Mouse (Mus musculus) left cerebral cortex, adult 18-20 months (tissue): ENCODE data around the gene Shisa2. TPM values are rescaled to one million over a fixed set of nuclear protein-coding genes. Genes with fewer than 3 reads are reported as not detected.
"Not testable (repeated sequence)": the region's sequence is repeated elsewhere in the genome, so short reads cannot be mapped to it uniquely, and the experiment has no call there.

ENCODE experiments used
- DNase-seq, 2 experiments: peaks; one replicate each; pipeline ENCODE4 v3.0.0; 2021 to 2022; ENCODE audit warnings: low spot score in 2 of 2, mixed read lengths in 1 of 2
- long read RNA-seq, 2 experiments: library from polyadenylated mRNA; stranded (forward); transcript quantifications; one replicate each; pipeline ENCODE4 v2.0.0; 2021
- total RNA-seq, 2 experiments: library from RNA; stranded (reverse); gene quantifications; 2 replicates each; pipeline ENCODE4 v1.2.3; 2021

The Shisa2 gene
- total RNA-seq: 1 to 10 TPM; 3.0 to 4.8 TPM
- long read RNA-seq, experiment 1, transcript Shisa2-201 (2 exons, 3,119 nt): major isoform, 10 of 13 reads
- long read RNA-seq, experiment 1, partial matches to known transcripts: 0 of 13 reads
- long read RNA-seq, experiment 1, other reads (novel, unspliced or antisense): 3 of 13 reads
- long read RNA-seq, experiment 2, partial matches to known transcripts: 0 of 2 reads
- long read RNA-seq, experiment 2, other reads (novel, unspliced or antisense): 1 of 2 reads

DNA sequence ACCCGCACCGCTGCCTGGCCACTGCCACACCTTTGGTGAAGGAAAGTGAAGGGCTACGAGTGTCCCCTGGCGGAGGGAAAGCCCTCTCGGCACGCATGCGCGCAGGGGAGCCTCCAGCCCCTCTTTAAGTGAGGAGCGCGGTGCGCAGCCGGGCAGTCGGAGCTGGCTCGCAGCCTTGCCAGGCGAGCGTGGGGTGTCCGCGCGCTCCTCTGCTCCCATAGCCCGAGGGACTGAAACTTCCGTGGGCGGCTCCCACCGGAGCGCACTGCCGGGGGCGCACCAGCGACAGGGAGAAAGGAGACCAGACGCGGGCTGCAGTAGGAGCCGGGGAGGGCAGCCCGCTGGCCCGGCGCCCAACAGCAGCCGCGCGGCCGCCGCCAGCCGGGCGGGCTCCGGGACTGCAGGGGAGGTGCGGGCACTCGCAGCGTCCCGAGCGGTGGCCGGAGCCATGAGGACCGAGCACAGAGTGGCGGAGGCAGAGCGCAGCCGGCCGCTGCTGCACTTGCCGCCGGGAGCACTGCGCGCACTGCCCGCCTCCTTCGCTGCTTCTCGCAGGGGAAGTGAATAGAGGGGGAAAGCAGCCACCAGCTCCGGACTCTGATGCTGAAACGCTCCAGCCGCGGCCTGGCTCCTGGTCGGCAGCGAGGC lies at the start of gene Shisa2:
Gene Shisa2, plus strand, starts transcription at position 151 of the 648 bp plus-strand sequence.
- peak; percentile 59 to 72 for DNase-seq

DNA sequence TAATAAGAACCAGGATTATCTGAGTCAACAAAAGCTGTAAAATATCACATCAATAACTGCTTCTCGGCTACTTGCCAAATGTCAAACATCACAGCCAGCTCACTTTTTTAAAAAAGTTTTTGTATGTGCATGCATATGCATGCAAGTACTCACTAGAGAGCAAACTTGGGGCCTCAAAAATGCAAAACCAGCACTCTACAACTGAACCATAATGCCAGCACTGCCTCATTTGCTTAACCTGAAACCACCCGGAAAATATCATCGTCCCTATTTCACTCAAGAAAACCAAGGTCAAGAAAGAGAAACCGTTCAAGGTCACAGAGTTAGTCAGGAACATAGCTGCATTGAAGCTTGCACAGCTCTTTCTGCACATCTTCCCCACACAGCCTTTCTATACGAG lies 48.7 kb upstream of the Shisa2 start:
- no peak for DNase-seq

DNA sequence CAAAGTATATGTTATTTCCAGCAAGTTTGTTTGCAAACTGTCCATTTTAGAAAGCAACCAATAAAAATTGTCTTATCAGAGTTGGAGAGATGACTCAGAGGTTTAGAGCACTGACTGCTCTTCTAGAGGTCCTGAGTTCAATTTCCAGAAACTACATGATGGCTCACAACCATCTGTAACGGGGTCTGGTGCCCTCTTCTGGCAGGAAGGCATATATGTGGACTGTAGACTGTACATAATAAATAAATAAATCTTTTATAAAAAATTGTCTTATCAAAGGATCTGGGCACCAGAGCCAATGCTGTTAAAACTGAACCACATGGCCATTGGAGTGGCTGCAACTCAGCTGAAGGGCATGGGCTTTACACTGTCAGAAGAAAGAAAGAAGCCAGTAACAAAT lies 34.5 kb upstream of the Shisa2 start:
- DNase-seq: peak in 1 of 2 experiments; percentile 19

DNA sequence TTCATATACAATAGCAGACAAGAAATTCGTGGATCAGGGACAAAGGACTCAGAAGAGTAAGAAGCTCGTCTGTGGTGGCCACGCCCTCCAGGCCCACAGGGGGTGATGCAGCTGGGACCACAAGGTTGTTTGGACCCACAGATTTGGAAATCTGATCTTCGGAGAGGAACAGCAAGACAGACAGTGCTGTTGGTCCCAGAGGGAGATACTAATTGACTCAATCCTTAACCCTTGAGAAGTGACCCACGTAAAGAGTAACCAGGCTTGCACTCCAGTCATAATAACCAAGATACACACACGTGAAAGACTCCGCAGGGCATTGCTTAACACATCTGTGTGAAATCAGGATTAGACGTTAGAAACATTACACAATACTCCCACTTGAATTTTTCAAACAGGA lies 33.2 kb upstream of the Shisa2 start:
- DNase-seq: no peak

DNA sequence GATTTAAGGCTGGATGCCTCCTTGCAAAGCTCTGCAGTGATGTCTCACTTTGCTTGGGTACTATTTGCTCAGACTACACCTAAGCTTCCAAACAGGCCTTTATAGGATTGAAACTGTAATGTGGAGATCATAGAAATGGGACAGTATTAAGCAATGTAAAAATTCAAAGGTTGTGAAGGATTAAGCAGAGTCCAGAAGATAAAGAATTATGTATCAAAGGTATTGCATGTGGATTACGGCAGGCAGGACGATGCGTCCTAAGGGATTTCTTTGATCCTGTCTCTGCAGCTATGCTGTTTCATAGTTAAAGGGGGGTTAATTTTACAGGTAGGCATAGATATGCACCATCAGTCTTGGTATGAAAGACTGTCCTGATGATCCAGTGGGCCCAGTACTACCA lies 32.5 kb upstream of the Shisa2 start:
- DNase-seq: no peak

DNA sequence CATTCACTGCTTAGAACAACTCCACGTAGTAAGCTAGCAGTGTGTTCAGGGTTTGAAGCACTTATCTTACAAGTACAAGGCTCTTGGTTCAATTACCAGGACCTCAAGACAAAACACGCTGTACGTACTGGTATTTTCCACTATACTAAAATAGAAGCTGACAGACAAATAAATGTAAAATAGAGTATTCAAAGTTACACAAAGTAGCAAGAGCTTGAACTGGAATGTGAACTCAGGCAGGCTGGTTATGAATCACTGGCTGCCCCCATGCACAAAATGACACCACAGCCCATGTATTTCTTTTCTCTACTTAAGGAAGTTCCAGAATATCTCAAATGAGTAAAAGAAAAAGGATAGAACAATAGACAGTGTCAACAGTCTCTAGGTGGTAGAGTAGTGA lies 30.1 kb upstream of the Shisa2 start:
- no peak for DNase-seq

DNA sequence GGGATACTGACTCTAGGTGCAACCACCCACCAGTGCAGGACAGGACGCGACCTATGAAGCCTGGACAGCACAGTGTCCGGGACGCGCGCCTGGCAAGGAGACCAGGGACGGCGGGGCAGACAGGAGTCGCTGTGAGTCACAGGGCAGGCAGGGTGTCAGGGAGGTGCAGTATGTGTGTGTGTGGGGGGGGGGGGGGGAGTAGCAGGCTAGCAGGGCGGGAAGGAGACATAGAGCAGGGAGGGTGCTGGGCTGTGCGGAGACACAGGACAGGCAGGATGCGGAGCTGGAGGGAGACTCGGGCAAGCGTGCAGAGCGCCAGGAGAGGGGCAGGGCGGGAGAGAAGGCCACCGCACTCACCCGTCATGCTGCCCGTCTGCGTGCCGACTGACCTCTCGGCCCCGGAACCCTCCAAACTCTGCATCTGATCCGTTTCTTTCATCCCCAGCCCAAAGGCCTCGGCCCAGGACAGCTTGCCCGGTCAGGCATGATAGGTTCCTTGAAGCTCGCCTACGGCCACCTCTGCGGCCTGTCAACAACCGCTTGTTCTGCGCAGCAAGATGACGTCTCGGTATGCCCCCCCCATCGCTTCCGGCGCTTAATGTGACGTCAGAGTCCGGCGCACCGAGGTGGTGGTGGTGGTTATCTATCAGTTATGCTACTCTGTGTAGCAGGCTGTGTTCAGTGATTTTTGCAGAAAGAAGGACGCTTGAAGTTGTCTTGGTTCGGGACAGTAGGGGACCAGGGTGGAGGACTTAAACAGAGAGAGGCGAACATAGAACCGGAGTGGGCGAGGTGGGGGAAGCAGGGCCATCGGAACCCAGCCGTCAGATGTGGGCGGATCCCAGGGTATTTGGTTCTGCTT lies 27.5 kb upstream of the Shisa2 start, which contains the start of gene Cdadc1:
Gene Cdadc1, minus strand, starts transcription at position 562 of the 862 bp plus-strand sequence.
- DNase-seq: peak; percentile 97 to 98

DNA sequence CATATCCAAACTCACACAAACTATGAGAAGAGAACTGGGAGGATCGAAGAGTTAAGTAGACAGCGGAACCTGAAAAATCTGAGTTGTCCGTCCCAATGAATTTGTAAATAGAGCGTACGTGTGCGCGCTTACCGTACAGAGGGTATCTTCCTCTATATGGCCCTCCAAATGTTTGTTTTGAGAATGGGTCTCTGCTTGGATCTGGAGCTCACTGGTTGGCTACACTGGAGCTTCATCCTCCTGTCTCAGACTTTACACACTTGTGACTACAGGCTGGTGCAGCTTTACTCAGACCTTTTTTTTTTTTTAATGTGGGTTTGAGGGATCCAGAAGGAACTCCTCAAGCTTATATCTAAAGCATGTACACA lies 26.9 kb upstream of the Shisa2 start:
- no peak for DNase-seq

DNA sequence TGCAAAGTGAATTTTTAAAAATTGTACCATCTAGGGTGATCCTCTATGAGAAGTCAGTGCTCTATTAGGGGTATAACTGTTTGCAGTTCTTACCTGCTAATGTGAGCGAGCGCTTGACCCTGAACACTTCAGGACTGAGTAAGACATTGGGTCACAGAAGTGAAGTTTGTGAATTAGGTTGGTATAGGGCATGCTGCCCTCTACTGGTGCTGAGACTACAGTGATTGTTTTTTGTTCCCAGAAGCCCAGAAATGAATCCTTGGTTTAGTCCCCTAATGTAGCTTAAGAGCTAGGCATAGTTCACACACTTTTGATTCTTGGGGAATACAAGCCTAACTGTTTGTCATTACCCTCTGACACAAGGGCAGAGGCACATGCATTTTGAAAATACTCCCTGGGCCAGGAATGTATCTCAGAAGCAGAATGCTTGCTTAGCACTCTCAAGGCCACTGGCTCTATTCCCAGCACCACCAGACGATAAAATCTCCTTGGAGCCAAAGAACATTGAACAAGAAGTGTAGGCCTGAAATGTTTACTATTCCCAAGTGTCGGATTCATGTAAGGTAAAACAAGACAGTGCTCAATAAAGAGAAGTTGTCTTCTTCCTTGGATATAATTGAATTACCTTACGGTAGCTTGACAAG lies 21.0 kb upstream of the Shisa2 start:
- DNase-seq: peak; percentile 30 to 39

DNA sequence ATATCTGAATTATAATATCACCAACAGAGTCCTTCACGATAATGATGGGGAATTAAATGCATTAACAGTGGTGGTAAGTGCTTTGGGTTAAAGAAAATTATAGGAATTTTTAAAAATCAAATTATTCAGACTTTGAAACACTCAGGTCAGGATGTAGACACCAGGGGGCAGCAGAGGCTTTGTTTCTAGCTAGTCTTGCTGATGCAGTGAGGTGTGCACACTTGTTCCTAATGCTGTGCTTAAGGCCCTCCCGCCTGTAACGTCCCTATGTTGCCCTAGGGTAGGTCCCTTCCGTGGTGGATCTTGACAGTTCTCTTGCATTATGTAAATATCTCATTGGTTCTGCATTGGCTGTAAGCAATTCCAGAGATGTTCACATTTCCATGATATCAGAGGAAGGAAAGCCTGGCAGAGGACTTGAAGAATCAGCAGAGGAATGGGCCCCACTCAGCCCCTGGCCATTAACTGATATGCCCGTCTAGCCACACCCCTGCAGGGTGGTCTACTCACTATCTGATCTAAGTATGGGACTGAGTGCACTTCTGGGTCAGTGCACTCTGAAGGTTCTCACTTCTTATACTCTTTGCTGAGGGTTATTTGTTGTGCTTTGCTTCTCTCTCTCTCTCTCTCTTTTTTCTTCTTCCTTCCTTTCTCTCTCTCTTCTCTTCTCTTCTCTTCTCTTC lies 19.3 kb upstream of the Shisa2 start:
- peak; percentile 70 to 83 for DNase-seq

DNA sequence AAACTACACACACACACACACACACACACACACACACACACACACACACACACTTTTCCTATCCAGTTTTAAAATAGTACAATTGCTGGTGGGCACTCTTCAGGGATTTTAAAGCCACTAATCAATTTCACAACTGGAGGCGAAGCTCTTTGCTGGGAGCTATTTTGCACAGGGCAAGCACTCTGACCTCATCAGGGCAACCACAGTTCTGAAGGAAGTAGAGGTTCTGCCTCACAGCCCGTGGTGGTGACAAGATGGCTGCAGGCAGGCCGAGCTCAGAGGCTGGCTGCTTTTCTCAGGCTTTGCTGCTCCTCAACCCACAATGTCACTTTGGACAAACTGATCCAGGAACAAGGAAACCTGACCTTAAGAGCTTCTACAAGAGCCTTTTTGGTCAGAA lies 18.1 kb upstream of the Shisa2 start:
- no peak for DNase-seq

DNA sequence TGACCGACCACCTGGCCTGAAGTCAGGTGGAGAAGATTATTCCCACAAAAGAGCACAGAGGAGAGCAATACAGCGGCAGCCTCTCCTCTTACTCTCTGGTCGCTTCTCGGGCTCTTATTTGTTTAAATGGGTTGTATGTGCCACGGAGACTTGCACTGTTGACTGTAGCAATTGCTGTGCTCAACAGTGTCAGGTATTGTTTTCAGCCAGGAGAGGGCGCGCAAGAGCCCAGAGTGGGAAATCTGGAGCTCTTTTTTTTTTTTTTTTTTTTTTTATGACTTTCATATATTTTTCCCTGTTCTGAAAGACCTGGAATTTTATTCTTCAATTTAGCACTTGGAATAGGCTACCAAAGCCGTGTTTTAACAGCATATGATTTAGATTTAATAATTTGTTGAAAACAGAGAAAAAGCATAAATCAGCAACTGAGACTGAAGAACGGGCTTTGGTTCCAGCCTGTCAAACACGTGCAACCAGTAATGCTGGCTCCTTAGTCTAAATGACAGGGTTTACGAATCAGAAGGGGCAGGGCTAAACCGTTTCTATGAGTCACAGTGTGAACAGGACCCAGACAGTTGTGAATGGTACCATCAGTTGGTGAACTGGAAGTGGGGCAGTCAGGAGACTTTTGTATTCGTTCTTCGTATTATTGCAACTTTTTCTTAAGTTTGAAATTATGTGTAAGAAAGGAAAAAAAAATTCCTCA lies 12.0 kb upstream of the Shisa2 start:
- peak; percentile 48 to 66 for DNase-seq

DNA sequence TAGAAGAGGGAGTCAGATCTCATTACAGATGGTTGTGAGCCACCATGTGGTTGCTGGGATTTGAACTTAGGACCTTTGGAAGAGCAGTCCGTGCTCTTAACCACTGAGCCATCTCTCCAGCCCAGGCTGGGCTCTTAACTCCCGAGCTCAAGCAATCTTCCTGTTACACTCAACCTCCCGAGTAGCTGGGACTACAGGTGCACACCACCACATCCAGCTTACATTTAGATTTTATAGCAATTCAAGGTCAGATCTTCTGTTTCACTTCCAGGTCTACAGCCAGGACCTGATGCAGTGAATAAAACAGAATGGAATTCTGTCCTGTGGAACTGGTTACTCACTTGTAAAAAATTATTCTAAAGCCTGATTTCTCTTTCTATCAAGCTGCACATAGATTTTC lies 11.0 kb upstream of the Shisa2 start:
- not testable (repeated sequence) for DNase-seq

DNA sequence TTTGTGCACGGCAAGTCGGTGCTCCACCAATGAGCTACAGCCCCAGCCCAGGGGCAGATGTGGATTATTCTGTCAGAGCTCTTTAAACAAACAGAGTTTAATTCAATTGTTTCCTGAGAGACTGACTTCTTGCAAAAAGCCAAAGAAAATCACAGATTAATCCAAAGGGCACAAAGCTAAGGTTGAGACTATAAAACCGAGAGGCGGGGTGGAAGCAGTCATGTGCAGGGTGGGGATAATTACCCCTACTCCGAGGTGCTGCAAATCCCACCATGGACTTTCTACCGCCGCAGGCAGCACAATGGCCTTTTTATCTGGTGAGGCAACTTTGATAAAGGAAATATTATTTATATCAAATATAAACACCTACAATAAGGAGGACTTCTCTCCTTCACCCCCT lies 8.3 kb upstream of the Shisa2 start:
- DNase-seq: no peak

DNA sequence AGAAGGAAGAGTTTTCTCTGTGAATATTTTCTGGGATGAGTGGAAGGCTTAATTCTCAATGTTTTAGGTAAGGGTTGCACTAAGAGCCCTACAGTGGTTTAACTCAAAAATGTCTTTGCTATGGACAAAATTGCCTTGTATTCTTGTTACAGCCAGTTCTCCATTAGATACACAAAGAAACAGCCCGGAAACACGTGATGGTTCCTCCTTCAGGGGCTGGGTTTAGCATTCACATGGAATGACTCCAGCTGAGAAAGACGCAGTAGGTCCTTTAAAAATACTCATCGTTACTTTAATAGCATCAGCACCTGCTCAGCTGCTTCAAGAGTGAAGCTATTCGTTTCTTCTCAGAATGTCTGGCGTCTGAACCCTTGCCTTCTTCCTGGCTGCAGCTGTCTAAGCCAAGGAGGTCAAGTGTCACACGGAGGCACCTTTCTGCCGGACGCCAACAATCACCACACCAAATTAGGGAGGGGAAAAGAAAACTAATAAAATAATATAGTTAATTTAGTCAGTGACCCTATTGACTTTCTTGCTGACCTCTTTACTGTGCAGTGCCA lies 702 bp upstream of the Shisa2 start:
- DNase-seq: no peak

DNA sequence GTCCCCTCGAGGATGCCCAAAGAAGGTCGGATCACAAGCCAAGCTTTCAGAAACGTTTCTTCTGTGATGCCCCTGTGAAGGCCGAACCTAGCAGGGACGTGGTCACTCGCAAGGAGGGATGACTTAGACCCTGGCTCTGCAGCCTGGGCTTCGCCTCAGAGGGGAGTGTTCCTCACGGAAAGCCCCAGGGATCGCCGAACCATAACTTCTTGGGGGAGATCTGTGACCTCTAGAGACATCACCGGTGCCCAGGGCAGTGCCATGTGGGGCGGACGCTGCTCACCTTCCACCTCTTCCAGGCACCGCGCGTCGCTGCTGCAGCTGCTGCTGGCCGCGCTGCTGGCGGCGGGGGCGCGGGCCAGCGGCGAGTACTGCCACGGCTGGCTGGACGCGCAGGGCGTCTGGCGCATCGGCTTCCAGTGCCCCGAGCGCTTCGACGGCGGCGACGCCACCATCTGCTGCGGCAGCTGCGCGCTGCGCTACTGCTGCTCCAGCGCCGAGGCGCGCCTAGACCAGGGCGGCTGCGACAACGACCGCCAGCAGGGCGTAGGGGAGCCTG lies 777 bp downstream of the Shisa2 start:
- peak; percentile 23 to 28 for DNase-seq

DNA sequence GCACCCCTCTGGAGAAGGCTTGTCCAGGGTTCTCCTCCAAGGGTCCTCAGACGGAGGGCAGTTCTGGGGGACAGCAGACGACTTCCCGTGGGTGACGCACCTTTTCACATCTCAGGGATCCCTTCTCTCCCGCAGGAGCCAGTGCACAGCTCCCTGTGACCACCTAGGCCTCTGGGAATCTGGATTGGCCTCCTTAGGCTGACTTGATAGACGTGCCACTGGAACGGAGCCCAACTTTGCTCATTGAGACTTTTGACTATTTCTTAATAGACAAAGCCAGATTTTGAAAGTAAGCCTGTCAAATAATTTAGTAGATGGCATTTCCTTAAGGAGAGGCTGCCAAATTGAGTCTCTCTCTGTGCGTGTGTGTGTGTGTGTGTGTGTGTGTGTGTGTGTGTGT lies 1.6 kb downstream of the Shisa2 start:
- no peak for DNase-seq

DNA sequence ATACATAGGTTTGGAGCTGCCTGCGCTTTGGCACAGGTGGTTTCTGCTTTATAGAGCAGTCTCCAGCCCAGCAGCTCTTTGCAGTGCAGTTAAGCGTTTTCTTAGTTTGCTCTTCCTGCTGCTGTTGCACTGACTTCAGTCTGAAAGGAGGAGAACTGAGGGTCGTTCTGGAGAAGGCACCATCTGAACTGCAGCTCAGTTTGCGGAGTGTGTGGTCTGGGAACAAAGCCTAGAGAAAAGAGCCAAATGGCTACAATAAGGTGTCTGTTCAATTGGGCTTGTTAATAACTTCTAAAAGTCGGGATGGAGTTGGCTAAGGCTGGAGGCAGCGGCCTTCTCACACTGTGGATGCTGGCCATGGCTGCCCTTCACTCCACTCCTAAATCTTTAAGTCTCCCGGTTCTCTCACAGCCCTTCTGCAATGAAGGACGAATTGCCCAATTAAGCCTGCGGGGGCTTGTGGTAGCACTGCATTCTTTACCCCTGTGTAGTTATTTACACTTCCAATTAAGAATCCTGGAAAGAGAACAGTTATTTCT lies 2.1 kb downstream of the Shisa2 start:
- no peak for DNase-seq

DNA sequence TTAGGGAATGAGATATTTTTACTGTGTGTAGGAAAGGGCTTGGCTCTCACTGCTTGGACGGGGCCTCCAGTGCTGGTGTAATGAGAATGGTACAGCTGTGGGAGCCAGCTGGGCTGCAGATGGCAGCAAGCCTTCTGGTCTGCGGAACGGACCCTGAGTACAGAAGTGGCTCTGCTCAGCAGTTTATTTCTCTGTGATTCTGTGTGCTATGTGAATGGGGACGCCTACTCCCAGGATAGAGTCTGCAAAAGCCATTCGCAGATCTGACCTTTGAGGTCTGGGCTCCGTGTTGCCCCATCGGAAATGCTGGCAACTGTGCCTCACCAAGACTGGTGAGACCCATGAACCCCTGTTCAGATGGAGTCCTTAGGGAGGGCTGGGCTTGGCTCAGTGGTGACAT lies 2.7 kb downstream of the Shisa2 start:
- DNase-seq: peak in 1 of 2 experiments; percentile 25
